Mouse (Mus musculus): ENCODE data around the gene Fndc11. TPM values are rescaled to one million over a fixed set of nuclear protein-coding genes. Genes with fewer than 3 reads are reported as not detected.
A peak's percentile ranks its signal among the peaks of the same experiment; 100 is the strongest.

Gene Fndc11
- total and polyA plus RNA-seq, 3 experiments = not detected

DNA sequence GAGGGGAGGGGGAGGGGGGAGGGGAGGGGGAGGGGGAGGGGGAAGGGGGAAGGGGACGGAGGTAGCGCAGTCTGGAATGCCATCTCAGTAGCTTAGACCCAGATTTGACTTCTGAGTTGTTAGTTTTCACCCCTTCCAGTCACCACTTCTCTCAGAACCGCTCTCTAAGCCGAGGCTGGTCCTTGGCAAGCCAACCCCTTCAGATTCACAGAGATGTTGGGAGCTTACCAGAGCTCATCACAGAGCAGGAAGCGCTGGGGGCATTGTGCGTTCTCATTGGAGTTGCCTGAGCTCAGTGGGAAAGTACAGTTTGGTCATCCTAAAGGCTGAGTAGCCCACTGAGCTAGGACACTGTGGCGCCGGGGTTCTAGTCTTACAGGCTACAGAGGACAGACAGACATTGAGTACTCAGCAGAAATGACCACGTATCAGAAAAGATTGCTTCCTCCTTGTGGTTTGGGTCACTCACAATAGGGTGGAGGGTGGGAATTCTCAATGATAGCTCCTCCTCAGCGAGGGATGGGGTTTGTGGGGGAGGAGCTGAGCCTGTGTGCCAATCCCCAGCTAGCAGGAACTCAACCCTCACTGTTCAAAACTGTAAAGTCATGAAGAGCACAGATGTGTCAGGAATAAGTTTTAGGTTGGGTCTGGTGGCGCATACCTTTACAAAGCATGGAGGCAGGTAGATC lies 24.0 kb downstream of the Fndc11 start (continued):
- TF ChIP-seq POLR2A (IDR thresholded peaks at IDR 0.05; ENCODE audit: control insufficient read depth in 1 of 2, insufficient read depth in 1 of 2, low read depth in 1 of 2, low read length in 2 of 2, poor library complexity in 1 of 2) (peak; percentile 36 to 82; a peak in 2 of 4 replicates), ZKSCAN1 (IDR thresholded peaks at IDR 0.05; ENCODE audit: low read depth, low read length) (no peak), SMC3 (IDR thresholded peaks at IDR 0.05; ENCODE audit: low read depth, low read length) (no peak)

DNA sequence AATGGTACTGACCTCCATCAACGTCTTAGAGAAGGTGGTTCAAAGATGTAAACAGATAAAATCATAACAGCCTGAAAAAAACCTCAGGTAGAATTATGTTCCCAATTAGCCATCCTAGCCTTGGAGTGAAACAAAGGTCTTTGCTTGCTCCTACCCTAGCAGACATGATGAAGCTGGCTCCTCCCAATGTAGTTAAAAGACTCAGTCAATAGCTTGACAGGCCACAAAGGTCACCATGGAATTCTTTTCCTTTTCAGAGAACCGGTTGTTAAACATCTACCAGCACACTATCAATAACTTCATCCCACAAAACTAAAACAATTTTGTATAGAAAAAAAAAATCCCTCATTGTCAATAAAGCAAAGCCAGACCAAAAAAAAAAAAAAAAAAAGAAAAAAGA lies 25.2 kb downstream of the Fndc11 start:
- Histone ChIP-seq H3K27me3 (ENCODE audit: control insufficient read depth in 1 of 2, insufficient read depth in 2 of 2, low read length in 2 of 2) (no peaks in the 10 kb centered on the region), H3K4me1 (ENCODE audit: control insufficient read depth in 1 of 2, insufficient read depth in 2 of 2, low read length in 2 of 2) (peaks cover 2 to 15% of the 10 kb centered on the region in 2 experiments)
- TF ChIP-seq MYC (IDR thresholded peaks at IDR 0.05; ENCODE audit: low read depth, low read length) = no peak
- TF ChIP-seq ZNF384 (IDR thresholded peaks at IDR 0.05; ENCODE audit: low read depth, low read length) = peak; percentile 36; the same call in 1 of the 2 replicates

DNA sequence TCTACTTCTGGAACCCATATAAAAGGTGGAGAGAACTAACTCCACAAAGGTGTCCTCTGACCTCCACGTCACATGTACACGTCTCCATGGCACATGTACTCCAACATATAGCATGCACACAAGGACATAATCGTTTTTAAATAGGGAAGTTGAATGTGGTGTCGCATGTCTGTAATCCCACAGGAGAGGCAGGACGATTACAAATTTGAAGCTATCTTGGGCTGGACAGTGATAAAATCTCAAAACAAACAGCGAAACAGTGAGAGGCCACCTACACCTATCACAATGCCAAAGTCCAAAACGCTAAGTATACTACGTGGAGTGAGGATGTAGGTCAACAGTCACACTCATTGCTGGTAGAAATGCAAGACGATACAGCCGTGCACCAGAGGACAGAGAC lies 29.4 kb downstream of the Fndc11 start:
- no peaks in the 10 kb centered on the region for H3K79me2 ChIP-seq (ENCODE audit: control insufficient read depth, insufficient read depth, low read length, poor library complexity)
- H3K27ac ChIP-seq (ENCODE audit: control insufficient read depth, low read depth, low read length) = no peak overlapping the region
- TF ChIP-seq NELFE (IDR thresholded peaks at IDR 0.05; ENCODE audit: low read depth, low read length) (no peak), UBTF (IDR thresholded peaks at IDR 0.05; ENCODE audit: borderline replicate concordance, insufficient read depth, low read depth, low read length) (no peak), POLR2AphosphoS2 (IDR thresholded peaks at IDR 0.05; ENCODE audit: low read length) (no peak), MEF2A (IDR thresholded peaks at IDR 0.05; ENCODE audit: extremely low read depth, insufficient replicate concordance, low read depth, low read length, poor library complexity, severe bottlenecking) (no peak), TAL1 (IDR thresholded peaks at IDR 0.05; ENCODE audit: low read length) (no peak), GABPA (IDR thresholded peaks at IDR 0.05; ENCODE audit: low read depth, low read length) (no peak), TCF12 (IDR thresholded peaks at IDR 0.05; ENCODE audit: low read depth, low read length) (no peak), SMC3 (IDR thresholded peaks at IDR 0.05; ENCODE audit: low read depth, low read length) (no peak), GATA1 (IDR thresholded peaks at IDR 0.05; ENCODE audit: low read depth, low read length) (no peak), RAD21 (IDR thresholded peaks at IDR 0.05; ENCODE audit: low read depth, low read length) (no peak), ZMIZ1 (IDR thresholded peaks at IDR 0.05; ENCODE audit: low read depth, low read length) (no peak), USF1 (IDR thresholded peaks at IDR 0.05; ENCODE audit: low read depth, low read length) (no peak)
- H3K4me3 ChIP-seq (ENCODE audit: control insufficient read depth in 1 of 2, insufficient read depth in 1 of 2, low read depth in 2 of 2, low read length in 2 of 2) = no peak overlapping the region
- peaks cover 0 to 7% of the 10 kb centered on the region in 2 experiments; a peak in 2 of 4 replicates for H3K36me3 ChIP-seq (ENCODE audit: control insufficient read depth in 1 of 2, insufficient read depth in 2 of 2, low read length in 2 of 2)
- peaks cover 2 to 4% of the 10 kb centered on the region in 2 experiments for H3K4me1 ChIP-seq (ENCODE audit: control insufficient read depth in 1 of 2, insufficient read depth in 2 of 2, low read length in 2 of 2)
- no peak for DNase-seq (ENCODE audit: low read depth, low spot score)
- no peak overlapping the region for H3K9ac ChIP-seq (ENCODE audit: control insufficient read depth, low read depth, low read length, poor library complexity, severe bottlenecking)
- H3K9me3 ChIP-seq (replicated peaks; ENCODE audit: insufficient read depth, low read length) = no peaks in the 10 kb centered on the region
- no peaks in the 10 kb centered on the region for H3K27me3 ChIP-seq (ENCODE audit: control insufficient read depth in 1 of 2, insufficient read depth in 2 of 2, low read length in 2 of 2)

More for the DNA sequence above, 25.2 kb downstream of the Fndc11 start:
- no peak for DNase-seq (ENCODE audit: low read depth, low spot score)
- no peak overlapping the region for H3K9ac ChIP-seq (ENCODE audit: control insufficient read depth, low read depth, low read length, poor library complexity, severe bottlenecking)
- H3K79me2 ChIP-seq (ENCODE audit: control insufficient read depth, insufficient read depth, low read length, poor library complexity) = peaks cover 7% of the 10 kb centered on the region; the same call in 1 of the 2 replicates
- no peak overlapping the region for H3K27ac ChIP-seq (ENCODE audit: control insufficient read depth, low read depth, low read length)
- no peaks in the 10 kb centered on the region for H3K9me3 ChIP-seq (replicated peaks; ENCODE audit: insufficient read depth, low read length)
- H3K4me3 ChIP-seq (ENCODE audit: control insufficient read depth in 1 of 2, insufficient read depth in 1 of 2, low read depth in 2 of 2, low read length in 2 of 2) = no peak overlapping the region
- H3K36me3 ChIP-seq (ENCODE audit: control insufficient read depth in 1 of 2, insufficient read depth in 2 of 2, low read length in 2 of 2) = peaks cover 0 to 17% of the 10 kb centered on the region in 2 experiments; a peak in 2 of 4 replicates

Data from MEL (cell line).